ENCODE assay signal across 18 mouse cellular contexts in genomic region chr11:26881635-26882034, GRCm38 (mm10).
"Had no signal": no experiment of that assay in that cellular context is flagged by ENCODE, and none has a peak within 500 bp of the region (broad histone marks: within the 10 kb centered on the region; RNA-seq: fewer than 3 reads in every experiment).

No protein-coding gene starts in this region.

- H3K4me2 ChIP-seq: limb, embryonic 12.5 days; limb, embryonic 15.5 days; liver, embryonic 11.5 days; lung, embryonic 14.5 days; midbrain, embryonic 12.5 days had no signal

- H3K4me1 ChIP-seq: limb, embryonic 12.5 days; limb, embryonic 15.5 days; midbrain, embryonic 12.5 days had no signal

- DNase-seq: kidney, adult 18-20 months; kidney, adult 9 months; kidney, postnatal 14 days; kidney, postnatal 4 days; left cerebral cortex, postnatal 4 days; liver, postnatal 0 days; lung, embryonic 14.5 days; spleen, adult 18-20 months; thymus, adult 18-20 months; thymus, postnatal 36 days had no signal

- H3K9ac ChIP-seq: limb, embryonic 12.5 days; limb, embryonic 15.5 days; liver, embryonic 14.5 days; liver, postnatal 0 days; lung, embryonic 14.5 days; midbrain, embryonic 12.5 days had no signal

- H3K27ac ChIP-seq: layer of hippocampus, adult 2 months; limb, embryonic 12.5 days; limb, embryonic 15.5 days; liver, embryonic 14.5 days; macrophage; midbrain, embryonic 12.5 days had no signal

- H3K9me3 ChIP-seq: limb, embryonic 12.5 days; limb, embryonic 15.5 days; midbrain, embryonic 12.5 days had no signal

- H3K27me3 ChIP-seq: limb, embryonic 12.5 days; limb, embryonic 15.5 days; midbrain, embryonic 12.5 days had no signal

- ATAC-seq: liver, postnatal 0 days; lung, postnatal 0 days had no signal

- H3K4me3 ChIP-seq: layer of hippocampus, adult 2 months; limb, embryonic 12.5 days; limb, embryonic 15.5 days; midbrain, embryonic 12.5 days had no signal

- H3K36me3 ChIP-seq: limb, embryonic 12.5 days; limb, embryonic 15.5 days; midbrain, embryonic 12.5 days had no signal
